Mouse (Mus musculus): ENCODE data around the gene Aspn.
"Not testable (repeated sequence)": the region's sequence is repeated elsewhere in the genome, so short reads cannot be mapped to it uniquely, and the experiment has no call there.

Aspn gene

GRCm38 (mm10) chr13:49584307-49585005, 40.2 kb downstream of the Aspn start:
- no peak for DNase-seq (ENCODE audit: low spot score in 2 of 2)

- no peak for DNase-seq (ENCODE audit: low spot score in 2 of 2)
Measured at GRCm38 (mm10) chr13:49586062-49586461, 41.8 kb downstream of the Aspn start.

- not testable (repeated sequence) for DNase-seq (ENCODE audit: low spot score in 2 of 2)
Measured at GRCm38 (mm10) chr13:49602541-49602940, 58.3 kb downstream of the Aspn start.

- DNase-seq (ENCODE audit: low spot score in 2 of 2) = no peak
Measured at GRCm38 (mm10) chr13:49603603-49604002, 59.4 kb downstream of the Aspn start.

GRCm38 (mm10) chr13:49607714-49608113, 63.5 kb downstream of the Aspn start, which contains the start of gene Ogn:
Gene Ogn (plus strand): TSS chr13:49608046.
- DNase-seq (ENCODE audit: low spot score in 2 of 2) = no peak

- DNase-seq (ENCODE audit: low spot score in 2 of 2) = no peak
Measured at GRCm38 (mm10) chr13:49608589-49609322, 64.5 kb downstream of the Aspn start.

- DNase-seq (ENCODE audit: low spot score in 2 of 2) = no peak
Measured at GRCm38 (mm10) chr13:49617021-49617420, 72.8 kb downstream of the Aspn start.
